Mouse (Mus musculus) cerebellum, adult 9-11 months (tissue): ENCODE measurements around the gene Psmc6.

Experiments used
- DNase-seq: peaks from one replicate; pipeline ENCODE4 v3.0.0; 2022

Gene Psmc6

DNA sequence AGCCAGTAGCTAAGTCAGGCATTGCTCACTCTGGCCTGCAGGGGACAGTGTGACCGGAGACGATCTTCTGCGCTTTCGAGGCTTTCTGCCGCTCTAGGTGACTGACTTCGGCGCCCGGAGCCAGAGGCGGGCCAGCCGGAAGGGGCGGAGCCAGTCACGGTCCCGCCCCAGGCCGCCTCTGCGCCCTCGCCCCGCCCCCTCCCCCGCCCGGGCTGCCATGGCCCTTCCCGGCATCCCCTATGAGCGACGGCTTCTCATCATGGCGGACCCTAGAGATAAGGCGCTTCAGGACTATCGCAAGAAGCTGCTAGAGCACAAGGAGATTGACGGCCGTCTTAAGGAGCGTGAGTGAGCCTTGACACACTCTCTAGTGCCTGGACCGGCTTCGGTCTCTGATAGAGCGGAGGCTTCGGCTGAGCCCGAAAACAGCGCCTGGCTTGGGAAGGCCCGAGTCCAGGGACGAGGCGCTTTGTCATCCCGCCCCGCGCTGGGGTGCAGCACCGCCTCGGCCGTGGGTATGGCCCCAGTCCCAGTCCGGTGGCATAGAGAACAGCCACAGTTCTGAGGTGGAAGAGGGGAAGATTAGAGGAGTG is at the start of gene Psmc6:
Psmc6 (plus strand) TSS at position 200 of the 593 bp plus-strand sequence.
- peak; percentile 94 for DNase-seq

- DNase-seq: no peak
Observed at GRCm38 (mm10) chr14:45282066-45282465, 47.5 kb upstream of the Psmc6 start.

GRCm38 (mm10) chr14:45291608-45292007 is 38.0 kb upstream of the Psmc6 start:
- DNase-seq: no peak

DNA sequence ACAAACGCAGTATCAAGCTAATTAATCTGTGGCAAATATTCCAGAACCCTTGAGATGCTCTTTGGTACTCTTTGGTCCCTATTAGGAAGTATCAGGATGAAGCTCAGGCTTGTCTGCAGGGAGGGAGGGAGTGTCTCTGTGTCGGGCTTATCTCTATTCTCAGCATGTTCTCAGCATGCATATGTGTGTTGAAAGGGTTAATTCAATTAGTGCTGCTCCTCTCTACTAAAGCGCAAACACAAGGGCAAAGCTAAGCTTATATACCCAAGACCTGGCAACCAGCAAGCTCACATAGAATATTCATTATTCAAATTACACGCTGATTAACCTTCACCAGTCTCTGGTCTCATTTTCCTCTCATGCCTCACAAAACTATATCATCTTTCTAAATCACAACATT is 25.6 kb upstream of the Psmc6 start:
- no peak for DNase-seq

DNA sequence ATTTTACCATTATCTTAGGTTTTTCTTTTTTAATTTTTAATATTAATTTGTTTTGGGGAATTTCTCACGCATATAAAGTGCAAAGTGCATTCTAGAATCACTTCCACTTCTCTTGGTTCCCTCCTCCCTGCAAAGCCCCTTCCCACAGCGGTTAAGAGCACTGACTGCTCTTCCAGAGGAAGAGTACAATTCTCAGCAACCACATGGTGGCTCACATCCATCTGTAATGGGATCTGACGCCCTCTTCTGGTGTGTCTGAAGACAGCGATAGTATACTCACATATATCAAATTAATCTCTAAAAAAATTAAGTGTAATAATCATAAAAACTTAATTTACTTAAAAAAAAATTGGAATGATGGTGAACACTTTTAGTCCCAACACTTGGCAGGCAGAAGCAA is 25.2 kb upstream of the Psmc6 start:
- DNase-seq: no peak

DNA sequence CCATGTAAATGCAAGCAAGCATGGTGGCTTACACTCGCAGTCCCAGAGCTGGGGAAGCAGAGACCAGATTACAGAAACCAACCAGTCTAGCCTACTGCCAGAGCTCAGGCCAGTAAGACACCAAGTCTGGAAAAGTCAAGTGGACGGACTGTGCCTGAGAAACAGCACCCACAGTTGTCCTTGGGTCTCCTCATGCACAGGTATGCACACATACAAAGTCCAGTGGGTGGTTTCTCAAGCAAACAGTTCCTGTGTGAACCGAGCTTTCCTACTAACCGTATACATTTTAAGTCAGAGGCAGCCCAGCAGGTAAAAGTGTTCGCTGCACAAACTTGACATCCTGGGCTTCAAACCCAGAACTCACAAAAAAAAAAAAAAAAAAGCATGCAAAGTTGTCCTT is 23.7 kb upstream of the Psmc6 start:
- DNase-seq: no peak

DNA sequence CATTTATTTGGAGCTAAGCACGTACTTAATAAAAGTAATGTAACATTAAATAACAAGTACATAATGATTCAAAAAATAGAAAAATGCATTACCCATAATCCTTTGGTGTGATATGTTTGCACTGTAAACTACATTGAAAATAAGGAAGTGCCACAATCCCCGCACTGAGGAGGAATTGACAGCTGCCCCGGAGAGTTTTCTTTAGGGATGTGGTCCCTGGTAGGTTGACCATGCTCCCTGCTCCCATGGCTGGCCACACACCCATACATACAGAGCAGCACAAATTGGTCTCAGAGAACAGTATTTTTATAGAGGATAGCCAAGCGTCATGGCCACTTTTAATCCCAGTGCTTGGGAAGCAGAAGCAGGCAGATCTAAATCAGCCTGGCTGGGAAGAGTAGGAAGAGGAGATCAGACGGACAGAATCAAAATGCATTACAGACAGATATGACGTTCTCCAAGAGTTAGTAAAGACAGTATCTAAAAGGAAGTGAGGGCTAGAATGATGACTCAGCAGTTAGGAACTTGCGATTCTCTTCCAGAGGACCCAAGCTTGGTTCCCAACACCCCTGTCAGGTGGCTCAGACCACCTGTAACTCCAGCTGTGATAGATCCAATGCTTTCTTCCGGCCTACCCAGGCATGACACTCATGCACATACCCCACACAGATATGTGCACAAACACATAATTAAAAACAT is 21.8 kb upstream of the Psmc6 start:
- DNase-seq: no peak

GRCm38 (mm10) chr14:45309646-45310045 is 19.9 kb upstream of the Psmc6 start:
- peak; percentile 50 for DNase-seq

- no peak for DNase-seq
Observed at GRCm38 (mm10) chr14:45310101-45310500, 19.5 kb upstream of the Psmc6 start.

- no peak for DNase-seq
Observed at GRCm38 (mm10) chr14:45316927-45317326, 12.7 kb upstream of the Psmc6 start.

- no peak for DNase-seq
Observed at GRCm38 (mm10) chr14:45317921-45318411, 11.6 kb upstream of the Psmc6 start.

- DNase-seq: peak; percentile 87
Observed at GRCm38 (mm10) chr14:45318426-45319236, 11.0 kb upstream of the Psmc6 start, which contains the start of gene Ero1l. TSS of gene Ero1l (minus strand) at chr14:45318771.

GRCm38 (mm10) chr14:45319237-45319610 is 10.4 kb upstream of the Psmc6 start:
- DNase-seq: no peak

DNA sequence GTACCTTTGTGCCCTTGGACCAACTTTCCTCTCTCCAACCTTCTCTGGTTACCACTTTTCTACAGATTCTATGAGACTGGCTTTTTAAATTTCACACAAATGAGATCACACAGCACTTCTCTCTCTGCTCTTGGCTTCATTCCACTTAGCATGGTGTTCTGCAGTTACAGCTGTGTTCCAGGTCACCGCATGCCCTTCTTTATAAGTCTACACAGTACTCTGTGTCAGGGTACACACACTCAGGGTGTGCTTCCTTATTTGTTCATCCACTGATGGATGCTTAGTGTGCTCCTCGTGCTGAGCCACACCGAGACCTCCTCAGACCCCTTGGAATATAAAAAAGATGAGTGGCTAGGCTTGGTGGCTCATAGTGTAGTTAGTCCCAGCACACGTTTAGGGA is 9.5 kb upstream of the Psmc6 start:
- DNase-seq: no peak

DNA sequence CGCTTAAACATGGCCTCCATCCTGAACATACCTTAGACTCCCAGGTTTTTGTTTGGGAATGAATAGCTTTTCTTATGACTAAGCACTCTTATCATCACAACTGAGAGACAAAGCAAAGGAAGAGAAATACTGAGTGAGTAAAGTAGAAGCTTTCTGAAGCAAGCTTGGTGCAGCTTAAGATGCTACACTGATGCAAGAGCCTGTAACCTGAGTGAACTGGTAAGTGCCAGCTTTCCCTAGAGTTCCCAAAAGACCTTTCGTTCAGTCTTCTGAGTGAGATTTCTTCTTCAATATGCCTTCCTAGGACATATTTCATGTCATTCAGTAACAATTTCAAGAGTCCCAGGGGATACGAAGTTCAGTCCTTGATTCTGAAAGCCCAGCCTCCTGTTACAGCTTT is 8.5 kb upstream of the Psmc6 start:
- DNase-seq: no peak

- no peak for DNase-seq
Observed at GRCm38 (mm10) chr14:45321622-45322021, 8.0 kb upstream of the Psmc6 start.

GRCm38 (mm10) chr14:45322450-45322849 is 7.1 kb upstream of the Psmc6 start:
- DNase-seq: no peak

- no peak for DNase-seq
Observed at GRCm38 (mm10) chr14:45323320-45323719, 6.3 kb upstream of the Psmc6 start.

DNA sequence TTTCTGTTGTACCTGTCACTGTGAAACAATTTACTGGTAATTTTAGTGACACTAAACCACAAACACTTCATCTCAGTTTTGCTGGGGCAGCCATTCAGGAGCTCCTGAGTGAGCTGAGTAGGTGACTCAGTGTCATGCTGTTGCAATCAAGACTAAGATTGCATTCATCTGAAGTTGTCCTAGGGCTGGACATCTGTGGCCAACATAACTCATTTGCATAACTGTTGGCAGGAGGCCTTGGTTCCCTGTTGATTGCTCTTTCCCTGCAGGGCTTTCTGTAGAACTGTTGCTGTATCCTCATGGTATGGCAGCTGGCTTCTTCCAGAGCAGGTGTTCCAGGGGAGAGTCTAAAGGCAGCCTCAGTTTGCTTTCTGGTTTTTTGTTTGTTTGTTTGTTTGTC is 4.1 kb upstream of the Psmc6 start:
- no peak for DNase-seq

GRCm38 (mm10) chr14:45328072-45328713 is 1.4 kb upstream of the Psmc6 start:
- no peak for DNase-seq

- no peak for DNase-seq
Observed at GRCm38 (mm10) chr14:45329018-45329588, 485 bp upstream of the Psmc6 start.

GRCm38 (mm10) chr14:45350931-45351859 is 21.6 kb downstream of the Psmc6 start, which contains the start of gene Styx:
TSS of gene Styx (plus strand) at chr14:45351093.
- peak; percentile 97 for DNase-seq
